Mouse (Mus musculus) spleen, adult 12 weeks (tissue): ENCODE data around the gene Rnf38.

Experiments
- DNase-seq: peaks from one replicate; pipeline ENCODE4 v3.0.0; 2022; ENCODE audit warnings: low spot score

The Rnf38 gene

DNA sequence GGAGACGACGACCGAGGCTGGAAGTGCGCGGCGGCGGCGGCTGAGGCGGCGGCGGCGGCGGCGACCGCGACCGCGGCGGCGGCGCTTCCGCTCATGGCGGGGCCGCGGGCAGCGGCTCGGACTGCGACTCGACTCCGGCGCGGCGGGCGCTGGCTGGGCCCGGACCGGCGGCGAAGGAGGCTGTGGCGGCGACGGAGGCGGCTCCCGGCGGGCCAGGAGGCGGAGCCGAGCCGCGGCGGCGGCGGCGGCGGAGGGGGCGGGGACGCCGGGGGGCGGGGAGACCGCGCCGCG lies at the start of gene Rnf38:
Gene Rnf38 (minus strand): TSS at position 77 of the 291 bp plus-strand sequence.
- DNase-seq, result no peak

DNA sequence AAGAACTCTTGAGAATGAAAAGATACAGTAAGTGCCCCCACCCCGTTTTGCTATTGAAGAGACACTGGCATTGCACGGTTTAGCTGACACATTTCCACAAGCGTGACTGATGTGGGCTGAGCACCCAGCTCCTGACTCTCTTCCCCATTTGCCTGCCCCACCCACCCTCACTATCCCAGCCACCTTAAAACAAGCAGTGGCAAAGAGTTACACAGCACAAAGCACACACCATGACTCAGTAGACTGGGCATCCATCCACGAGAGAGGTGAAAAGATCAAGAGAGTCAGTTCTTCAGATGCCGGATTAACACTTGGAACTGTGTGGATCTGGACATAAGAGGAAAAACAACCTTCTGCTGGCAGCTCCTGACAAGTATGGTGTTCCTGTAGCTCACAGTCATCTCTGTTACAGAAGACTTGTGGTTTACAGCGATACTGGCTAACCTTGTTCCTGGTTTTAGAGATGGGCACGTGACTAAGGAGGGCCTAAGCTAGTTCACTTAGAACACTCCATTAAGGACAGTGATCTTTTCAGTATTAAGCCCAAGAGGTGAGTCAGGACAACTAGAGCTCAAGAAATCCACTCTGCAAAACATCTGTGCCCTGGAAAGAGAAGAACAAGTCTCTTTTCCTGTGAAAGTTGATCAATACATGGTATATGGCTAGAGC lies 48.1 kb upstream of the Rnf38 start:
- DNase-seq, result no peak

GRCm38 (mm10) chr4:44271134-44271533 lies 37.5 kb upstream of the Rnf38 start:
- DNase-seq, result peak; percentile 3

DNA sequence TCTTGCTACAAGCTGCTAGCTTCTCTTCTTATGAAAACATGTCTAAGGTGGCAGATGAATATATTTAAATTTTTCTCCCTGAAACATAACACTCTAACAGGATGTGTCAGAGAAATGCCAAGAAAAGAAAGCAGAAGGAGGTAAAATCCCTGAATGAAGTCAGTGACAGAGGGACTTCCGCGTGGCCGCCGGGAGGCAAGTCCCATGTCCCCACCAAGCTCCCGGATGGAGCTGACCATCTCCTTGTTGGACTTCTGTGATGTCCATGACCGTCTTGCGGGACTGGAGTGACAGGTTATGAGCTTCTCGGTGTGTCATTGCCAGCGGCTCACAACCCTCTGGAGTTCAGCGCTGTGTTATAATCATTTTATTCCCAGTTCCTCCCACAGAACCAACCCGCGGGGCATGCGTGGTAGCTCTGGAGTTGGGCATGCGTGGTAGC lies 35.8 kb upstream of the Rnf38 start:
- no peak for DNase-seq

- DNase-seq, result no peak
These were observed 33.8 kb upstream of the Rnf38 start for GRCm38 (mm10) chr4:44267437-44267836.

GRCm38 (mm10) chr4:44265500-44265899 lies 31.9 kb upstream of the Rnf38 start:
- no peak for DNase-seq

DNA sequence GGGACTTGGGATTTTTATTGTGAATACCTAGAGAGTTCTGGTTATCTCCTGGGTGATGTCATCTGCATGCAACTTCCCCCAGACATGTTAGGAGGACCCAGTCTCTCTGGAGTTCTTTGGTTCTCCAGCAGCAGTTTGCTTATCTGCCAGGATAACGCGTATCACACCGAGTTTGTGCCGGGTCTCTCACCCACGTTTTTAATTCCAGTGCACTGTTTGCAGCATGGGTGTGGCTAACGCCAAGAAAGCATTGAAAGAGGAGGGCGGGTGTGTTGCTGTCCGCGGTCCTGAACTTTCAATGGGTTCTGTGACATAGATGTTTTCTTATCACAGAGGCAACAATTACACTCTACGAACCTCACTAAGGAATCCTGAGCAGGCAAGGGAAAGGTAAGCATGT lies 26.7 kb upstream of the Rnf38 start:
- no peak for DNase-seq

- DNase-seq, result no peak
These were observed 25.5 kb upstream of the Rnf38 start for GRCm38 (mm10) chr4:44259126-44259525.

GRCm38 (mm10) chr4:44254579-44254978 lies 21.0 kb upstream of the Rnf38 start:
- no peak for DNase-seq

- no peak for DNase-seq
These were observed 19.6 kb upstream of the Rnf38 start for GRCm38 (mm10) chr4:44253191-44253590.

GRCm38 (mm10) chr4:44251966-44252916 lies 18.7 kb upstream of the Rnf38 start:
- no peak for DNase-seq

GRCm38 (mm10) chr4:44251521-44251920 lies 17.9 kb upstream of the Rnf38 start:
- DNase-seq, result no peak

- DNase-seq, result no peak
These were observed 16.1 kb upstream of the Rnf38 start for GRCm38 (mm10) chr4:44249705-44250104.

- DNase-seq, result no peak
These were observed 13.7 kb upstream of the Rnf38 start for GRCm38 (mm10) chr4:44247051-44247939.

DNA sequence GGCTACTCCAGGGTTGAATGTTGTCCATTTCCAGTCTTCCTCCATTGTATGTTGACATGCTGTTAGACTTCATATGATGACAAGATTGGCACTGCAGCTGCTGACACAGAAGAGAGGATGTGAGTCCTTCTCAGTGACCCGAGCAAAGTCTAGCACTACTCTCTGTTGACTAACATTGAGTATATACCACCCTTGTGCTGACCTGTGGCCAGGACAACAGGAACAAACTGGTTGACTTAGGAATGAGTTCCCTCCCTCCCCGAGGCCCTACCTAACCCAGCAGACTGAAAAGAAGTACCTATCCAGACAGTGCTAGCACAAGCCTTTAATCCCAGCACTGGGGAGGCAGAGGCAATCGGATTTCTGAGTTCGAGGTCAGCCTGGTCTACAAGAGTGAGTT lies 12.7 kb upstream of the Rnf38 start:
- DNase-seq, result no peak

DNA sequence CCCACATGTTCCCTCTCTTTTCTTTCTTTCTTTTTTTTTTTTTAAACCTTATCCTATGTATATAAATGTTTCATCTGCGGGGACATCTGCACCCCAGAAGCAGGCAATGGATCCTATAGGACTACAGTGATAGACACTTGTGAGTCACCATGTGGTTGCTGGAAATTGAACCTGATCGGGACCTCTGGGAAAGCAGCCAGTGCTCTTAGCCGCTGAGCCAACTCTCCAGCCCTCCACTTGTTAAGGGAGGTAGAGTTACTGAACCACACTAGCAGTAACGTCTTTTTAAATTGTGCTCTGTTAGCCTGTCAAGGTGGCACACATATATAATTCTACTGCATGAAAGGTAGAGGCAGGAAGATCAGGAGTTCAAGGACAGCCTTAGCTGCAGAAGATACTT lies 8.0 kb upstream of the Rnf38 start:
- no peak for DNase-seq

- DNase-seq, result no peak
These were observed 2.4 kb upstream of the Rnf38 start for GRCm38 (mm10) chr4:44235946-44236345.

DNA sequence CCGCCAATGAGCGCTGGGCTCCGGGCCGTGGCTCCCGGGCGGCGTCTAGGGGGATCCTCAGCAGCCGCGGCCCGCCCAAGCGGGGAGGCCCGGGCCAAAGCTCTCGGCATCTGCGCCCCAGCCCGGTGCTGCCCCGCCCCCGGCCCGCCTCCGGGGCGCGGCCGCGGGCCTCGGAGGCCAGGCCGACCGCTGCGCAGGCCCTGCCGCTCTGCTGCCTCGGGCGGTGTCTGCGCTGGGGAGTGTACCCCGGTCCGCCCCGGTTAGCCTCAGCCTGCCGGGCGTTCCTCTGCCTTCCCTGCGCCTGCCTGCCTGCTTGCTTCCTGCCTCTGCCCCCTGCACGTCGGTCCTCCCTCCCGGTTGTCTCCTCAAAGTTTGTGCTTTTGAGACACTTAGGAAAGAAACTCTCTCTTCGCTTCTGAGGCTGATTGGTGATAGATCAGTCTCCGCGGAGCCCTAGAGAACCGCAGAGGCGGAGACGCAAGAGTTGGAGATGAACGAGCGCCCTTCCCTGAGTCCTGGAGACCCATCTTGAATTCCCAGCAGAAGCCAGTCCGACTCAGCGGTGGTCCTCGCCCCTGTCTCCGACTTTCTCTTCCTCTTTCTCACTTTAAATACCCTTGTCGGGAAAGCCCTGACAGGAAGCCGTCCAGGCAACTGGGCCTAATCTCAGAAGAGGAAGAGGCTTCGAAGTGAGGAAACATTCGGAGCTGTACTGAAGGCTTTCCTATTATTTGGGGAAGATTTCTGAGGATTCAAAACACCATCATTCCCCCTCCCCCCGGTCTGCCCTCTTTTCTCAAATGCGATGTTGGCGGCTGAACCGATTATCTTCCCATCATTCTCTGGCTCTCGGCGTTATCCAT lies 646 bp upstream of the Rnf38 start:
- peak; percentile 83 for DNase-seq

DNA sequence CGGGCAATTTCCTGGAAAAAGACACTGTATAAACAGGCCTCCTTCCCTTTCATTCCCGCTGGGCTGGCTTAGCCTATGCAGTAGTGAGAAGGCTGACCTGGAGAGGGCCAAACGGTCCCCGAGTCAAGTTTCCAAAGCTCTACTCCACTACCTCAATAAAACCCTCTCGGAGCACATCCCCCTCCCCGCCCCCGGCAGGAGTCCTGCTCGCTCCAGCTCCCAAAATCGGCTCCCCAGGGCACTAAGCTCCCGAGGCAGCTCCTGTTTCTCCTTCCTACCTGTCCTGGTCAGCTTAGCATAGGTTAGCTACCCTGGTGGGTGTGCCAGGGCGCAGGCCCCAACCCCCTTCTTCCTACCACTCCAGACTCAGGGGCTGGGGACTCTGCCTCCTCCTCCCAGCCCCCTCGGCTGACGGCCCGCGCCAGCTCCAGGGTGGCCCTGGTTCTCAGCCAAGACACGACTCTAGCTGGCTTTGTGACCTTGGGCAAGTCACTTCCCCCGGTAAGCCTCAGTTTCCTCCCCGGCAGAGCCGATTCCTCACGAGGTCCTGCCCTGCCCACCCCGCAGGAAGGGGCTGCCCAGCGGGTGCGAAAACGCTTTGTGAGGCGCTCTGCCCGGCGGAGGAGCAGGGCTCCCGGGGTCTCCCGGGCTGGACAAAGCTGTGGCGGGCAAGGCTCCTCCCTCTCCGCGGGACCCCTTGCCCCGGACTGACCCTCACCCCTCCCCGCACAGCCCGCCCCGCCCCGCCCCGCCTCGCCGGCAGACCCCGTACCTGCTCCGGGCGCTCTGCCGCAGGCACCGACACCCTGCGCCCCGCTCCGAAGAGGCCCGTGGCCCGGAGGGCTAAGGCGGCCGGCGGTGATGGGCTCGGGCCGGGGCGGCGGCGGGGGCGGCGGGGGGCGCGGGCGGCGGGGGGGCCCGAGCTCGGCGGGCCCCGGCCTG lies 547 bp downstream of the Rnf38 start:
- DNase-seq, result peak; percentile 21

GRCm38 (mm10) chr4:44225128-44225527 lies 8.5 kb downstream of the Rnf38 start:
- DNase-seq, result no peak
